ENCODE assay signal across 20 mouse cellular contexts in the genomic region with DNA sequence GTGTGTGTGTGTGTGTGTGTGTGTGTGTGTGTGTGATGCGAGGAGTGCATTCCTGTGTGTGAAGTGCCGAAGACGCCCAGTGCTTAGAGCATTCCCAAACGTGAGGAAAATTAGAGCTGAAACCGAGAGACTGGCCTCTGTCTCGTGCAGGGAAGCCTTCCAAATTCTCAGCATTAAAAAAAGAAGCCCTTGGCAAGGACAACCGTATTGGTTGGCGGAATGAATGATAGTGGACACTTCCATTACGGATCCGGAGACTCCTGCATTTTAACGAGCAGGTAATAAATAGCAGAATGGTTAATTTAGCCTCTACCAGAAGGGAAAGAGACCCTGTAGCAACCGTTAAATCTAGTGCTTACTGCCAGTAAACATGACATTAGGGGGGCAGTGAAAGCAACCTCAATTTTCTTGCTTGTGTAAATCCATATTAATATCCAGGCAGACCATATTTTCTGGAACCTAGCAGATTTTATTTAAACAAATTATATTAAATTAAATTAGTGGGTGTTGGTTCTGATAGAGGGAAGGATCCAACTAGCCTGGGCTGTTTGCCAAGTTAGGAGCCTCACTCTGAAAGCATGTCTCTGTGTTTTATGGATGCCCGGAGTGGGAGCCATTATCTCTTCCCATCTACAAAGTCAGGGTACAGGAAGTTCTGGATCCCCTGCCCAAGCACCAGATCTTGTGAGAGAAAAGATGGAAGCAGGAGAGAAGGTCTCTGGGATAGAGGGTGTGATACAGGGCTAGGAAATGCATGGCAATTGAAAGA. TPM values are rescaled to one million over a fixed set of nuclear protein-coding genes. Genes with fewer than 3 reads are reported as not detected.
DNase-seq lines count a peak whose midpoint lies in the region.
"Had no signal": no experiment of that assay in that cellular context is flagged by ENCODE, and none has a peak within 500 bp of the region (broad histone marks: within the 10 kb centered on the region; RNA-seq: fewer than 3 reads in every experiment).

No protein-coding gene starts in this region.

- H3K4me3 ChIP-seq in heart, embryonic 10.5 days: no peak overlapping the region
- H3K4me3 ChIP-seq: forebrain, embryonic 10.5 days; gastrocnemius, adult 2 months; heart, embryonic 13.5 days; liver, embryonic 12.5 days; lung, embryonic 15.5 days had no signal

- DNase-seq in heart, adult 18-20 months: peak; percentile 7 to 37
- no peak for DNase-seq in heart, embryonic 10.5 days (ENCODE audit: low spot score)
- DNase-seq in layer of hippocampus, adult 11-12 months (ENCODE audit: low spot score): peak; percentile 23
- DNase-seq in layer of hippocampus, postnatal 36 days: no peak
- peak; percentile 42 to 45 for DNase-seq in right cerebral cortex, postnatal 10 days (ENCODE audit: low spot score in 2 of 2)
- no peak for DNase-seq in right cerebral cortex, postnatal 36 days (ENCODE audit: low spot score in 2 of 2)
- DNase-seq in ovary, postnatal 36 days (ENCODE audit: low spot score): no peak
- DNase-seq: gastrocnemius, adult 2 months; kidney, adult 8-10 months; kidney, postnatal 4 days; lung, postnatal 4 days; right cerebral cortex, postnatal 25 days had no signal

- H3K36me3 ChIP-seq in heart, embryonic 10.5 days: no peaks in the 10 kb centered on the region
- H3K36me3 ChIP-seq: forebrain, embryonic 10.5 days; heart, embryonic 13.5 days; liver, embryonic 12.5 days; lung, embryonic 15.5 days had no signal

- H3K4me1 ChIP-seq in heart, embryonic 10.5 days: no peaks in the 10 kb centered on the region
- H3K4me1 ChIP-seq: heart, embryonic 13.5 days; liver, embryonic 12.5 days; lung, embryonic 15.5 days had no signal

- no peak overlapping the region for H3K27ac ChIP-seq in heart, embryonic 10.5 days
- H3K27ac ChIP-seq: forebrain, embryonic 10.5 days; gastrocnemius, adult 2 months; heart, embryonic 13.5 days; liver, embryonic 12.5 days; lung, embryonic 15.5 days; stomach, postnatal 0 days had no signal

- WGBS in heart, embryonic 10.5 days: 86% methylated on average over 13 of the region's 13 CpGs

- H3K27me3 ChIP-seq in heart, embryonic 10.5 days (ENCODE audit: insufficient read depth, poor library complexity, severe bottlenecking): 0 out of 2 replicates have a peak, but pooled peaks cover 31% of the 10 kb centered on the region
- H3K27me3 ChIP-seq: liver, embryonic 12.5 days; lung, embryonic 15.5 days had no signal

- no peaks in the 10 kb centered on the region for H3K9me3 ChIP-seq in heart, embryonic 10.5 days
- H3K9me3 ChIP-seq: forebrain, embryonic 10.5 days; heart, embryonic 13.5 days; liver, embryonic 12.5 days; lung, embryonic 15.5 days had no signal

RNA-seq across cellular contexts. Expression of a gene that starts 57.5 kb away (rescaled TPM):
- total RNA-seq in heart, adult 18-20 months (2021): 10 to 100 TPM; 21.0 to 24.9 TPM
- 0.63 and 0.93 TPM in 2 replicates for polyA plus RNA-seq in heart, embryonic 10.5 days (2016; fragmentation: Nextera tagmentation; extraction: Ambion mirVana)
- 1 to 10 TPM; 2.0 to 2.1 TPM for total RNA-seq in layer of hippocampus, postnatal 36 days (2021)
- polyA plus RNA-seq: C2C12; forebrain, embryonic 10.5 days; inflammation-experienced regulatory T-cells, adult 6 months; liver, embryonic 12.5 days; stomach, postnatal 0 days; thymus, postnatal 0 days had no signal

Comparison
In these comparisons a context has a peak if more than half of its experiments do, and no peak if none do; other contexts are left out.
1. DNase-seq: peak in heart, adult 18-20 months (2 of 2), layer of hippocampus, adult 11-12 months (single experiment) and right cerebral cortex, postnatal 10 days (2 of 2); none in heart, embryonic 10.5 days (single experiment), layer of hippocampus, postnatal 36 days (0 of 2), right cerebral cortex, postnatal 36 days (0 of 2) and ovary, postnatal 36 days (single experiment).
2. RNA of a gene that starts 57.5 kb away (total RNA-seq): 21.0 to 24.9 TPM in heart, adult 18-20 months; 2.0 to 2.1 TPM in layer of hippocampus, postnatal 36 days; every median in the first group is over 4 times any median in the second.